ENCODE assay signal across 26 mouse cellular contexts in the genomic region with DNA sequence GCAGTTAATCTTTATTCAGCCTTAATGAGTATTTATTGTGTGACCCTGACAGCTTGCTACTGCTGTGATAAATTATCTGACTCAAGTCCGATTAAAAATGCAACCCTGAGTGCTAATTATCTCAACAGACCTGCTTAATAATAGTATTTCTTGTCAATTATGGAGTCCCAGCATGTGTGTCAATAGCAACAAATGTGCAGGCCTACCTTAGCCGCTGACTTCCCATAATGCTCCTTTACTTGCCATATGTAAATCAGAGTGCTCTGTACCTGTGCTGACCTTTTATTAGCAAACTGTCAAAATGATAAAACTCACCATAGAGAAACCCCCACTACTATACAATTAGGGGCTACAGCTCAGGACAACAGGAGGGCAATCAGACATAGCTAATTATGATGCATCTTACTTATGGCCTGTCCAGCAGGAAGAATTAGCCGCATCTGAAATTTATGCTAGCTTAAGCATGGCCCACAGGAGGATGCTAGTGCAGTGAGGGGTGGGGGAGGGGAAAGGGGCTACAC.
A peak's percentile ranks its signal among the peaks of the same experiment; 100 is the strongest.
DNase-seq lines count a peak whose midpoint lies in the region; ATAC-seq and TF ChIP-seq lines count a peak whose summit lies in the region.
"Had no signal": no experiment of that assay in that cellular context is flagged by ENCODE, and none has a peak within 500 bp of the region (broad histone marks: within the 10 kb centered on the region; RNA-seq: fewer than 3 reads in every experiment).

No protein-coding gene starts in this region.

- H3K9me3 ChIP-seq in neural tube, embryonic 13.5 days: no peaks in the 10 kb centered on the region
- no peaks in the 10 kb centered on the region for H3K9me3 ChIP-seq in neural tube, embryonic 15.5 days (replicated peaks)
- no peaks in the 10 kb centered on the region for H3K9me3 ChIP-seq in forebrain, postnatal 0 days (ENCODE audit: low read length)
- no peaks in the 10 kb centered on the region for H3K9me3 ChIP-seq in midbrain, embryonic 15.5 days
- H3K9me3 ChIP-seq: embryonic facial prominence, embryonic 12.5 days; heart, embryonic 13.5 days; intestine, embryonic 15.5 days; stomach, embryonic 15.5 days had no signal

- no peak for DNase-seq in forebrain, postnatal 0 days
- no peak for DNase-seq in yolk sac, embryonic 10.5 days (ENCODE audit: low spot score)
- no peak for DNase-seq in adrenal gland, adult 2 months
- DNase-seq in heart, adult 11 months: no peak
- DNase-seq: adrenal gland, postnatal 10 days; cerebellum, adult 11 months; cerebellum, postnatal 10 days; gastrocnemius, postnatal 10 days; heart, adult 18-20 months; kidney, postnatal 4 days; layer of hippocampus, adult 9-11 months; left cerebral cortex, postnatal 4 days; liver; liver, postnatal 0 days; lung, postnatal 14 days; right cerebral cortex, postnatal 14 days; thymus, adult 2 months had no signal

- H3K36me3 ChIP-seq in neural tube, embryonic 13.5 days: no peaks in the 10 kb centered on the region
- no peaks in the 10 kb centered on the region for H3K36me3 ChIP-seq in neural tube, embryonic 15.5 days
- no peaks in the 10 kb centered on the region for H3K36me3 ChIP-seq in forebrain, postnatal 0 days (ENCODE audit: insufficient read depth)
- H3K36me3 ChIP-seq in midbrain, embryonic 15.5 days (replicated peaks): no peaks in the 10 kb centered on the region
- H3K36me3 ChIP-seq: embryonic facial prominence, embryonic 12.5 days; heart, embryonic 13.5 days; intestine, embryonic 15.5 days; stomach, embryonic 15.5 days had no signal

- 22% methylated on average over 3 of the region's 3 CpGs for WGBS in neural tube, embryonic 13.5 days
- 24% methylated on average over 3 of the region's 3 CpGs for WGBS in neural tube, embryonic 15.5 days
- WGBS in forebrain, postnatal 0 days: 29% methylated on average over 3 of the region's 3 CpGs
- 35% methylated on average over 3 of the region's 3 CpGs for WGBS in midbrain, embryonic 15.5 days

- H3K27ac ChIP-seq in neural tube, embryonic 13.5 days (replicated peaks): peak overlapping the region; percentile 42; the same call in 1 of the 2 replicates
- no peak overlapping the region for H3K27ac ChIP-seq in neural tube, embryonic 15.5 days (replicated peaks)
- H3K27ac ChIP-seq in forebrain, postnatal 0 days (ENCODE audit: low read depth, low read length): no peak overlapping the region
- peak overlapping the region; percentile 77 for H3K27ac ChIP-seq in midbrain, embryonic 15.5 days
- H3K27ac ChIP-seq: embryonic facial prominence, embryonic 12.5 days; heart, embryonic 13.5 days; intestine, embryonic 15.5 days; left cerebral cortex, adult 2 months; stomach, embryonic 15.5 days had no signal

- H3K4me2 ChIP-seq in neural tube, embryonic 13.5 days: no peak overlapping the region
- no peak overlapping the region for H3K4me2 ChIP-seq in neural tube, embryonic 15.5 days
- H3K4me2 ChIP-seq in forebrain, postnatal 0 days (ENCODE audit: low read depth): no peak overlapping the region
- no peak overlapping the region for H3K4me2 ChIP-seq in midbrain, embryonic 15.5 days
- H3K4me2 ChIP-seq: embryonic facial prominence, embryonic 12.5 days; heart, embryonic 13.5 days; intestine, embryonic 15.5 days; stomach, embryonic 15.5 days had no signal

- no peak for TF ChIP-seq CTCF in forebrain, postnatal 0 days (IDR thresholded peaks at IDR 0.05; ENCODE audit: low read depth)

- no peak overlapping the region for H3K4me3 ChIP-seq in neural tube, embryonic 13.5 days
- H3K4me3 ChIP-seq in neural tube, embryonic 15.5 days (replicated peaks): no peak overlapping the region
- no peak overlapping the region for H3K4me3 ChIP-seq in forebrain, postnatal 0 days (ENCODE audit: low read depth, low read length)
- no peak overlapping the region for H3K4me3 ChIP-seq in midbrain, embryonic 15.5 days
- H3K4me3 ChIP-seq: embryonic facial prominence, embryonic 12.5 days; erythroblast, embryonic 14.5 days; heart, embryonic 13.5 days; intestine, embryonic 15.5 days; left cerebral cortex, adult 2 months; stomach, embryonic 15.5 days had no signal

- 0 out of 2 replicates have a peak, but pooled peaks have one; percentile 26 for ATAC-seq in neural tube, embryonic 13.5 days (ENCODE audit: low read depth)
- ATAC-seq in neural tube, embryonic 15.5 days (ENCODE audit: low FRiP score): no peak
- peak; percentile 30; the same call in 1 of the 2 replicates for ATAC-seq in forebrain, postnatal 0 days
- peak; percentile 34 for ATAC-seq in midbrain, embryonic 15.5 days (replicated peaks)
- ATAC-seq: intestine, embryonic 15.5 days; liver, postnatal 0 days had no signal

- H3K4me1 ChIP-seq in neural tube, embryonic 13.5 days (replicated peaks): peaks cover 78% of the 10 kb centered on the region
- peaks cover 65% of the 10 kb centered on the region for H3K4me1 ChIP-seq in neural tube, embryonic 15.5 days
- H3K4me1 ChIP-seq in forebrain, postnatal 0 days (ENCODE audit: insufficient read depth): no peaks in the 10 kb centered on the region; the same call in 1 of the 2 replicates
- H3K4me1 ChIP-seq in midbrain, embryonic 15.5 days: peaks cover 60% of the 10 kb centered on the region

- H3K9ac ChIP-seq in neural tube, embryonic 13.5 days: no peak overlapping the region
- H3K9ac ChIP-seq in neural tube, embryonic 15.5 days (replicated peaks): no peak overlapping the region
- H3K9ac ChIP-seq in forebrain, postnatal 0 days: no peak overlapping the region
- H3K9ac ChIP-seq in midbrain, embryonic 15.5 days: no peak overlapping the region
- H3K9ac ChIP-seq: embryonic facial prominence, embryonic 12.5 days; heart, embryonic 13.5 days; intestine, embryonic 15.5 days; liver, postnatal 0 days; stomach, embryonic 15.5 days had no signal

- H3K27me3 ChIP-seq in neural tube, embryonic 13.5 days: no peaks in the 10 kb centered on the region
- no peaks in the 10 kb centered on the region for H3K27me3 ChIP-seq in neural tube, embryonic 15.5 days (replicated peaks)
- H3K27me3 ChIP-seq in forebrain, postnatal 0 days (ENCODE audit: insufficient read depth, low read length): peaks cover 9% of the 10 kb centered on the region
- H3K27me3 ChIP-seq in midbrain, embryonic 15.5 days (replicated peaks): no peaks in the 10 kb centered on the region
- H3K27me3 ChIP-seq: embryonic facial prominence, embryonic 12.5 days; intestine, embryonic 15.5 days; stomach, embryonic 15.5 days had no signal

Comparison
In these comparisons a context has a peak if more than half of its experiments do, and no peak if none do; other contexts are left out.
1. H3K27ac ChIP-seq: peak in neural tube, embryonic 13.5 days (single experiment) and midbrain, embryonic 15.5 days (single experiment); none in neural tube, embryonic 15.5 days (single experiment) and forebrain, postnatal 0 days (single experiment).